Mouse (Mus musculus): ENCODE results near the gene Pskh1.

DNA sequence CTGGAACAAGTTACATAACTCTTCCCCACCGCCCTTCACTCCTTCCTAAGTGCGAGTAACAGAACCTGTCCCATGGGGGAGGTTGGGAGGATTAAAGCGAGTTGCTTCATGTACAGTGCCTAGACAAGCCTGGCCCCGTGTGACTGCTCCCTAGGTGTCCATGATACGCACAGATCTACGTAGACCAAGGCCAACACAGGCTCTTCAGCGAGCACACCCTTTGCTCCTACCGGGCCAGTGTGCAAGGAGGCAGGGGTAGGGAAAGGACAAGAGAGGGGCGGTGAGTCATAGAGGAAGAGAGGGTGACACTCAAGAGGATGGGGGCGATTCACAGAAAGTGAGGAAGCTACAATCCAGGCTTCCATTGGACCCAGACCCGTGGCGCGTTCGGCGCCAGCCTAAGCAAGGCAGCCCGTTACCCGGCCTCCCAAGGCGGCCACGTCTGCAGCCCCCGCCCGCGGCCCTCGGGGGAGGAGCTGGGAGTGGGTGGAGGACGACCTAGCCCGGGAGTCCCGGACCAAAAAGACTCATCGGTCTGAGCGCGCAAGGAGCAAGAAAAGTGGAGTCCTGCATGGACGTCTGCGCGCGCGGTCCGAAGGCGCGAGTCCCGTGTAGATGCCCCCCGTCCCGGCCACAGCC lies 65.1 kb downstream of the Pskh1 start:
- TF ChIP-seq CTCF (IDR thresholded peaks at IDR 0.05; ENCODE audit: borderline replicate concordance, control insufficient read depth, extremely low read depth, insufficient read depth, low read length, poor library complexity) (no peak), POLR2A (IDR thresholded peaks at IDR 0.05; ENCODE audit: control insufficient read depth, extremely low read depth, insufficient read depth, low read length, poor library complexity) (no peak)

Measured in thymus, adult 2 months (tissue).